Mouse (Mus musculus) left cerebral cortex, adult 18-20 months (tissue): ENCODE data around the gene Adam19. TPM values are rescaled to one million over a fixed set of nuclear protein-coding genes. Genes with fewer than 3 reads are reported as not detected.
A peak's percentile ranks its signal among the peaks of the same experiment; 100 is the strongest.

Source experiments
- DNase-seq, 2 experiments: peaks; one replicate each; pipeline ENCODE4 v3.0.0; 2021 to 2022; ENCODE audit warnings: low spot score in 2 of 2, mixed read lengths in 1 of 2
- total RNA-seq, 2 experiments: library from RNA; stranded (reverse); gene quantifications; 2 replicates each; pipeline ENCODE4 v1.2.3; 2021

The Adam19 gene
- total RNA-seq, 2 experiments from 2014 or later = 12.8 to 16.1 TPM

DNA sequence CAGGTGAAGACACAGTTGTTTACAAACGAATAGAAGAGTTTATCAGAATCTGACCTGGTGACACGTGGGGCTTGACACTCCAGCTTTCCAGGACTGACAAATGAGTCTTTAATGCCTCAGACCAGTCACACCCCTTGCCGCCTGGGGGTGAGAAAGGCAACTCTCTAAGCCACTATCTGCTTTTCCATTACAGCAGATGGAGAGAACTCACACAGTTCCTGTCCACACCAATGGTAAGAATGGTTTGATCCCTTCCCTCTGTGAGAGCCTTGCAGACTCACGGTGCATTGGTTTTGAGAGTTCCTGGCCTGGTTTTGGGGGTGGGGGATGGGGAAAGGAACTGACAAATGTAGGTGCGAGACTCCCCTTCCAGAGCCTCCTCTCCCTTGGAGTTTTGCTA, 1.5 kb upstream of the Adam19 start:
- no peak for DNase-seq

DNA sequence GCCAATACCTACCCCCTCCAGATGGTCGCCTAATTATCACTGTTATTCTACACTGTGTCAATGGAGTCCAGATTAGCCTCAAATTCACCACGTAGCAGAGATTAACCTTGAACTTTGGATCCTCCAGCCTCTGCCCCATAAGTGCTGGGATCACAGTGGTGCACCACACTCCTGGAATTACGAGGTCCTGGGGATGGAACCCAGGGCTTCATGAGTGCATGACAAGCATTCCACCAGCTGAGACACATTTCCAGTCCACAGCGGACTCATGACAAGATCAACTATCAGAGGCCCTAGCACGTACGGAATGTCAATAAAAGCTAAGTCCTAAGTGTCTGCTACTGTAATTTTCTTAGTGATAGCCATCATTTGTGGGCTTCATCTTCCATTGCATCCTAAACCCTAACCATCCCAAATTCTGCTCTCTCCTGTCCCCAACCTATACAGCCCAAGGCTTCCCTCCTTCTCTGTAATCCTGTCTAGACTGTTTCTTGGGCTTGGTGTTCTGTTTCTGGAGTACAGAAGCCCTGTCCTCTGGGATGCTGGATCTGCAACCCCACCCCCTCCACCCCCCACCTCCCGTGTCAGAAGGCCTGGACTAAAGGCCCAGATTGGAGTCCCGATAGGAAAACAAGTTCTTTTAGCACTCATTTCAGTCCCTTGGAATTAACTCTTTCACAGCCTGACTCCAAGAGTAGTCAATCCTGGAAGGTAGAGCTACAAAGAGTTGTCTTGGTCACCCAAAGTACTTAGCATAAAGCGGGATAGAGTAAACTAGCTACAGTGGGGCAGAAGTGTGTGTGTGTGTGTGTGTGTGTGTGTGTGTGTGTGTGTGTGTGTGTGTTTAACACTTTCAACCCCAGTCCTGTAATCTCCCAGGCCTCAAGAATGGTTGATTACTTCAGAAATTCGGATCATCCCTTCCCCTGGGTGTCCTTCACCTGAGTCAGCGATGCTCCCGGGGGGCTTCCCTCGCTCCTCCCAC, 589 bp upstream of the Adam19 start:
- DNase-seq = no peak

DNA sequence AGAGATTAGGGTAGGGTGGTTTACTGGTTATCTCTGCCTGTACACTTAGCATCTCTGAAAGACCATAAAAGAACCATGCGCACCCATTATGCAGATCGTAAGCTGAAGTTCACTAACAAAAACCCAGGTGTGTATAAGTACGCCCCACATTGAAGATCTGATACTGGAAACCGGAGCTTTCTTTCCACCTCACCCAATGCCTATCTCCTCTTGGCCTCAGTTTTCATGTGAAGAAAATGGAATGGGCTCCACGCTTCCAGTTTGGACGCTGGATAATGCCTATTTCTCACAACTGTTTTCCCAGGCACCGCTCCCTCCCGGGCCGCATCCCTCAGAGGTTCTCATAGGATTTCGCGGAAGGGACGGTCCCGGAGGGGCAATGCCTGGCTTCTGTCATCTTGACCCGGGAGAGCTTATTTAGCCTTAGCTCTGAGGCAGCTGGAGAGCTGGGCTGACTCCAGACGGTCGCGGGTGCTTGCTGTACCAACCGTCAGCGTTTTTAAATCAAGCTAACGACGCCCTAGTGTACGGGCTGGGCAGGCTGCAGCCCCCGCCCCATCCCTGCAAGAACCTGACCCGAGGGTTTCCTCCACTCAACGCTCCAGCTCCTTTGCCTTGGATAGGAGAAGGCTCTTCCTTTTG, 1.1 kb downstream of the Adam19 start:
- DNase-seq = no peak

DNA sequence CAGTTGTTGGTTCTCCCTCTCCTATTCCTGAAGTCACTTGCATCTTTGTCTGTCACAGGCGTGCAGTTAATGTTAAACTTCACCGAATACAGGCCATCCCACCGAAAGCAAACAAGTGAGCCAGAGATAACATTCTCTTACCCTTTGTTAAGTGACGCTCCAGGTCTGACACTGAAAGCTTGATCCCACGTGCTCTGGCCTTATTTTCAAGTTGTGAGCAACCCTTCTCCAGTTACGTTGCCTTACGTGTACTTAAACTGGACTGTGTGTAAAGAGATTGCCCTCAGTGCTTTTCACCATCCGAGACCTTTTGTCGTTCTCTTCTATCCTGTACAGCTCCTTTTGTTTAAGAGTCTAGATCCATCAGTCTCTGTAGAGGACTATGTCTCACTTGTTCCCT, 2.2 kb downstream of the Adam19 start:
- no peak for DNase-seq

DNA sequence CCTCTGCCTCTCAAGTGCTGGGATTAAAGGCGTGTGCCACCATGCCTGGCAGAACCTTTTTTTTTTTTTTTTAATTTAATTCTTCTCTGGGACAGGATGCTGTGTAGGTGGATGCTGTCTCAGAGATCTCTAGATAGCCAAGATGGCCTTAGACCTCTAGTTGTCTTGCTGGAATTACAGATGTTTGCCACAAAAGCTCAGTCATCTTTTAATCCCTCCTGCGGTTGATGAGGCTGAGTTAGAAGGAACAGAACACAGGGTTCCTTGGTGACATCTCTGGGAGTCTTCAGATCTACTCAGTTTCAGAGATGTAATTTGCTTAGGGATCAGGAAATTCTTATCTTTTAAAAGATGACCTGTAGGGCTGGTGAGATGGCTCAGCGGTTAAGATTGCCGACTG, 3.1 kb downstream of the Adam19 start:
- DNase-seq = no peak

DNA sequence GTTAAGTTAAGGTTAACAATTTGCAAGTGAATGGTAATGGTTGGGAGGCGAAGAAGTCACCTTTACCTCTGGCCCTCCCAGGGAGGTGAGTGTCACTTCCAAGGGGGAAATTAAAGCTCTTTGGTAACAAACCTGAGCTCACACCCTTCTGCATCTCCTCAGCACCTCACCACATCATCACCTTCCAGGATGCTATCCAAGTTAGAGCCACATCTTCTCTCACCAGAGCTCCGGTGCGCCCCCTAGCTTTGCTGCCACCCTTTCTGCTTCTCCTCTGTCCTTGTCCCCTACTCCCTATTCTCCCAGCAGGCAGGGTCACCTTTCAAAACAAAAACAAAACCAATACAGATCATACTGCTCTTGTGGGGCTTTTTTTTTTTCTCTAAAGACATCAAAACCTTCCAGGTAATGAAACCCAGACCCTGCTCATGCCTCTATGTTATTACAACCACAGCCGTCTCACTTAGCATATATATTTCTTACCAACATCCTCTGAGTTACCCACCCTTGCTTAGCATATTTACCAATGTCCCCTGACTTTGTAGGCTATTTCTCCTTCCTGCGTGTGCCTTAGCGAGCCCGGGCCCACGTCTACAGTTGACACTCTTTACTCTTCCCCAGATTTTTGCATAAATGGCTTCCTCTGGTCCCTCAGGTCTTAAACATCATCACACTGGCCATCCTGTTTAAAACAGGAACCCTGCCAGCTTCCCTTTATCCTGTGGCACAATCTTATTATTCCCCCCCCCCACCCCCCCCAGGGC, 4.3 kb downstream of the Adam19 start:
- peak in 1 of 2 experiments; percentile 34 for DNase-seq

DNA sequence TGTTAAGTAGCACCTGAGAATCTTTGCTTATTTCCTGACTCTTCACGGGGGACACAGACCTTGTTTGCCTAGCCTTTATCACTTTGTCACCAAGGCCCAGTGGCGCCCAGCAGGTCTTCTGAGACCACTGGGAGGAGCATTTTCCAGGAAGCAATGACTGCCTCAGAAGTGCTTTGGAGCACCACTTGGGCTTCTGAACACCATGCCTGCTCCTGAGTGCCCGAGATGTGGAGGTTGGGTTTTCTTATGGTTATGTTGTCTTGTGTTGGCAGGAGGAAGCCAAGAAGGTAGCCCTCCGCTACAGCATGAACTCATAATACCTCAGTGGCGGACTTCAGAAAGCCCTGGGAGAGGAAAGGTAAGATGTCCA, 4.8 kb downstream of the Adam19 start:
- DNase-seq = no peak

DNA sequence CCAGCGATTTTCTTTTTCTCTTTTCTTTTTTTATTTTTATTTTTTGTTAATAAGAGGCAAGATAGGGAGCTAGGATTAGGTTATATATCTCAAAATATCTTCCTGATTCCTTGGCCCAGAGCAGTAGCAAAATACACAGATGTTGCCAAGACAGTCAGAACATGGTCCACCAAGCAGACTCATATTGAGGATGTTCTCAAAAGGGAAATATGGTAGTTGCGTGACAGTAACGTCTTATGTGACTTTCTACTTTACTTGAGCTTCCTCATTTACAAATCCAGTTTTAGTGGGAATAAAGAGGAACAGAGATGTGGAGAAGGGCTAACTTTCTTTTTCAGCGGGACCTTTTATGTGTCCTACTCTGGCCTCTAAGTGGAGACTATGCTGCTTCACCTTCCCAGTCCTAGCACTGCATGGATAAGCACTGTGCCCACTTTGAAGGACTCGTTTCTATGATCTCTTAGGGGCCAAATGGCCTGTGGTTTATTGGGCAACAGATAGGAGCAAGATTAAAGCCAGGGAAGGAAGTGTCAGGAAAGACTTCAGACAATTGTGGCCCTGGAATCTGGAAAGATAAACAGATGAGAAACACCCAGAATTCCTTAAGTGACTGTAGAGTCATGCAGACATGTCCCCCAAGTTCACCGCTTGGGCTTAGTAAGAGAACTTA, 6.1 kb downstream of the Adam19 start:
- no peak for DNase-seq

DNA sequence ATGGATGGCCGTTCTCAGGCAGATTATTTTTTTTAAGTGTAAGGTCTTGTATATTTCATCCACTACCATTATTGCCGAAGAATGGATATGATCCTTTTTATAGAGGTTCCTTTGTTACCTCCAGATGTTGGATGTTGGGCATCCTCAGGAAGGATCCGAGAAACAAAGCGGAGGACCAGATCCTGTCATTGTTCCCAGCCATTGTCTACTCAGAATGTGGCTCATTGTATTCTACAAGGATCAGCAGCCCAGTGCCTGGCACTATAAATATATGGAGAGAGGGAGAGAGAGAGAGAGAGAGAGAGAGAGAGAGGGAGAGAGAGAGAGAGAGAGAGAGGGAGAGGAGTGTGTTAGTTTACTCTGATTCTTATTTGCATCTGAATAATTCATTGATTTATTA, 6.8 kb downstream of the Adam19 start:
- no peak for DNase-seq

DNA sequence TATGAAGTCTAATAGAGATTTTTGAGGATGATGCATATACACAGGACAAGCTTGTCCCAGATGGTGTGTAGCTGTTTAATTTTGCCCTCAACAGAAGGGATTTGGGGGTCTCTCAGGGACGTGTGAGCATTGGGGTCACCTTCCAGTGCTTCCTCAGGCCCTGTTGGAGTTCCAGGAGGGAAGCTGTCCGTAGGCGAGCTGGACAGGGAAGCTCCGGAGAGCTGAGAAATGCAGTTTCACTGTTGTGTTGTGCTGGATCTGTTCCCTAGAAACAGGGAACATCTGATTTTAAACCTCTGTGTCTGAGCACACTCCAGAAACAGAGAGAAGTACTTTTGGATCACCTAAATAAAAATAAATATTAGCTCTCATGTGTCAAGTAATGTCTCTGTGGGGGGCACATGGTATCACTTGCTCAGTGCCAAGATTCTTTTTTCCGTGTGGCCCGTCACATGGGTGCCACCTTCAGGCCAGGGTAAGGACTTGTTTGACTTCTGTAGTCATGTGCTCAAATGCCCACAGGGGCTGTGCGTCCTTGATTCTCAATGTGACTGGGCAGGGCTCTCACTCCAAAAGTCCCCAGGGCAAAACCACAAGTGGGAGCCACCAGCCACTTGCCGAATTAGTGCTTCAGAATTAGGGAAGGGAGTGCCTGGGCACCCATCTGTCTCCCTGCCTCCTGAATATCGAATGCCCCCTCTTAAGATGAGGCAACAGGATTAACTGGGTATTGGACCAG, 7.4 kb downstream of the Adam19 start:
- no peak for DNase-seq

DNA sequence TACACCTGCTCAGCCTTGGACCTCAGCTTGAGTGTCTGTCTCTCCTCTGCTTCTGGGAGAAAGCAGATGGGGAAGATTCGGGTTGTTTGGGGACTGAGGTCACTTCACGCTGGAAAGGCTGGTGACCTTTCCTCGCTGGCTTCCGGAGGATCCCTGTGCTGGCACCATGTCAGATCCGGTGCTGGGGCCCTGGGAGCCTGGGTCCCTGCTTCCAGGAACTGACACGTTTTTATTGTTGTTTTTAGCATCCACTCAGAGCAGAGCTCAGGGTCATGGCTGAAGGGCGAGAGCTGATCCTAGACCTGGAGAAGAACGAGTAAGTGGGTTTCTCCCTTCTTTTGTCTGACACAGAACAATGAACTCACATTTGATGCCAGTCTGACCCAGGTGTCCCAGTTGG, 9.0 kb downstream of the Adam19 start:
- no peak for DNase-seq

DNA sequence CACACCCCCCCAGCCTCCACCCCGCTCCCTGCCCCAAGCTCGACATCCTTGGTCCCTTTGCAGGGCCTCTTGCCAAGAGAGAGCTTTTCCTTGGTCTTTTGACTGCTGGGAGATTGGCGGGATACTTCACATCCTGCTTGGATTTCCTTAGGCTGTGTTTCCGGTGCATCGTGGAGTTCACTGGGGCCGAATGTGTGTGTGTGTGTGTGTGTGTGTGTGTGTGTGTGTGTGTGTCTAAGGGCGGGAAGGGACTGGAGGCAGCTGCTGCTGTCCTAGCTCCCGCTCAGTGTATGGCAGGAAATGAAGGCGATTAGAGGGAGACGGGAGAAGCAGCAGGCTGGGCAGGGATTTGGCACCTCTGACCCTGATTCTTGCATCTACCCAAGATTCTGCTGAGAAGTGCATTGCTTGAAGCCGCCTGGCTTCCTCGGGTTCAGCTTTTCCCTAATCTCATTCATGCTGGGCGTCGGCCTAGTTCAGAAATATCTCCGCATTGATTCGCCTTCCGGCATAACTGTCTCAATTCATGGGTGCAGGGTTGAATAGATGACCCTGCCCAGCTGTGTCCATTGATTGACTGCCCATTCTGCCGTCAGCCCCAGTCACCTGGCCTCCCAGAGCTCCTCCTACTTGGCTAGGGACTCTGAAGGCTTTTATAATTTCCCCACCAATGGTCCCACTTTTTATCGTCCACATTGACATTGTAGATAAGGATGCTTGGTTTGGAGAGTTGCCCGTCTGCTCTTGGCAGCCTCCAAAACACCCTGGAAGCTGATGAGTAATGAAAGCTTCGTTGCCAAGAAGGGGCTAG, 9.6 kb downstream of the Adam19 start:
- DNase-seq = no peak

DNA sequence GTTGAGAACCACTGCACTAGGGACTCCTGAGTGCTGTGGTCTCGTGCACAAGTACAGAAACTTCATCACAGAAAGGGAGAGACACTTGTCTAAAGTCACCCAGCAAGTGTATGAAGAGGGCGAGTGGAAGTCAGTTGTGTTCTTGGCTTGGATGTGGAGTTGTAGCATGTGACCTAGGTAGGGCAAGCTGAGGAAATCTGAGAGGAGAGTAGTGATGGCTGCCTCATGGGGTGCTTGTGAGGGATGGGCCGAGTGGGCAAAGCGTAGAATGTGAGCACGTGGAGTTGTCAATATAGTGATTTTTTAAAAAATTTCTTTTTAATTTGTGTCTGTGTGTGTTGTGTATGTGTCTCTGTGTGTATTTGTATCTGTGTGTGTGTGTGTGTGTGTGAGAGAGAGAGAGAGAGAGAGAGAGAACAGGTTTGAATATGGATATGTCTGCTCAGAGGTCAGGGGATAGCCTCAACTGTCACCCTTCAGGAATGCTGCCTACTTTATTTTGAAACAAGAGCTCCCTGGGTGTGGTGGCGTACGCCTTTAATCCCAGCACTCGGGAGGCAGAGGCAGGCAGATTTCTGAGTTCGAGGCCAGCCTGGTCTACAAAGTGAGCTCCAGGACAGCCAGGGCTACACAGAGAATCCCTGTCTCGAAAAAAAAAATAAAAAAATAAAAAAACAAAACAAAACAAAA, 11.7 kb downstream of the Adam19 start:
- DNase-seq = no peak

DNA sequence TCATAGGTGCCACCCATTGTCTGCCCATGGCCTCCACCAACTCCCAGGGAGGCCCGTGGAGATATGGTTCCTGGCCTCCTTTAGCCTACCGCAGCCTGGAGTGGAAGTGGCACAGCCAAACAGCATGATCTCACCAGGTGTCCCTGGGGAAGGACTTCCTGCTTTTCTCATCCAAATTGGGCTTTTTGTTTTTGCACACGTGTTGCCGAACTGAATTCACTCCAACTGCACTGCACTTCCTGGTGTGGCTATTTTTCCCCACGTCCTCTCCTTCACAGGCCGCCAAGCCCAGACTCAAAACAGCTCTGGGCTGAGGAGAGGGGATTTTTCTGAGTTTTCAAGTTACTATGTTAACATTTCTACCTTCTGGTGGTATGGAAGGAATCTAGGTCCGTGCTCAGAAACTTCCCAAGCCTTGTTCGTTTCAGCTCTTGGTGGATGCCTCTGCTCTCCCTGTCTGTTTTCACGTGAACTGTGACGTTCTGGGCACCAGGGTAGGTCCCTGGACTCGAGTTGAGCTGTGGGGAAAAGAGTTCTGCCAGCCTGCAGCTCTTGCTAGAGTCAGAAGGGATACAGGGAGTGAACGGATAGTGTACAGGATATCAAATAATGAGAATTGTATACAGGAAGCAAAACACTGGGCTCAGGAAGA, 13.1 kb downstream of the Adam19 start:
- no peak for DNase-seq

DNA sequence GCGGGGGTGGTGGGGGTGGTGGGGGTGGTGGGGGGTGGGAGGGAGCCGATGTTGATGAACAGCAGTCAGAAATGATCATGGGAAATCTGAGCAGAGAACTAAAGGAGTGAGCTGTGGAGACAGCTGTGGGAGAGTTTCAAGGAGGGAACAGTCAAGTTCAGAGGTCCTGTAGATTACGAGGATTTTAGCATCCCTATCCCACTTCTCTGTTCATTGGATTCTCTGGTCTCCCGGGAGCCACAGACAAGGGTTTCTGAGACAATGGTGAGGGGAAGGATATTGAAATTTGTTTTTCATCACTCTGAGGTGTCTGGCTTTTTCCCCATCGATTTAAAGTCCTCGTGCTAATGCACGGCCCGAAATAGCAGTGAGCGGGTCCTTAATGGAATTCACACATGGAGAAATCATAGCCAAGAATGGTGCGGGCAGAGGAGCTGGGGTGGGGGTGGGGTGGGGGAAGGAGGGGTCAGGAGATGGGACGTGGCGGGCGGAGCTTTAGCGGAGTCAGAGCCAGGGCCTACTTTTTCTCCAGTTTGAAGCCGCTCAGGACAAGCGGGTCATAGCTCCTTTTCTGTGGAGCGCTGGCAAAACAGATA, 13.7 kb downstream of the Adam19 start:
- no peak for DNase-seq

DNA sequence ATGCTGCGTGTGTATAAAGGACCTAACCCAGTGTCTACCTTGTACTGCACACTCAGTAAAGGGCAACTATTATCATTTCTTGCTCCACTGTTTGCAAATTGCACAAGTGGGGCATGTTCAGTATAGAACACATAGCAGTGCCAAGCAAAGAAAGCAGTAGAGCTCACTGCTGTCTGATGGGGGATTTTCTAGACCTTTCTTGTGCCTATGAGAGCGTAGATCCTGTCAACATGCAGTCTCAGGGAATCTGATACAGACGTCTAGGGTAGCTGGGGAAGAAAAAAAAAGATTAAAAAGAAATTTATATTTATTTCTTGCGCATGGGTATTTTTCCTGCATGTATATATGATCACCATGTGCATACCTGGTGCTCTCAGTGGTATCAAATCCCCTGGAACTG, 14.4 kb downstream of the Adam19 start:
- no peak for DNase-seq

DNA sequence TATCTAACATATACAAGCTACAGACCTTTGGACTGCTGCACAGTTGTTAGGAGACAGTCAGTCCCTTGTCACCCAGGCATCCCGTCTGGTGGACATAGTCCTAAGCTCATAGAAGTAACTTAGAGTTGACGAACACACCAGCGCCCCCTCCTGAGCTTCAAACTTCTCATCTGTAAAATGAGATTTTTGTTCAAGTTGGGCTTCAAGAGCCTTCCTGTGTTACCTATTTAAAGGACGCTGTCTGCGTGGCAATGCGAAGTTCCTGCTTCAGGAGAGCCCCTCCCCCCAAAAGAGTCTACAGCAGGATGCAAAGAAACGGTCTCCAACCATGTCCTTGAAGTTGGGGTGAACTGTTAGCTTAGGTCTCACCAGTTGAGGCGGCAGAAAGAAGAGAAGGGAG, 15.0 kb downstream of the Adam19 start:
- no peak for DNase-seq

DNA sequence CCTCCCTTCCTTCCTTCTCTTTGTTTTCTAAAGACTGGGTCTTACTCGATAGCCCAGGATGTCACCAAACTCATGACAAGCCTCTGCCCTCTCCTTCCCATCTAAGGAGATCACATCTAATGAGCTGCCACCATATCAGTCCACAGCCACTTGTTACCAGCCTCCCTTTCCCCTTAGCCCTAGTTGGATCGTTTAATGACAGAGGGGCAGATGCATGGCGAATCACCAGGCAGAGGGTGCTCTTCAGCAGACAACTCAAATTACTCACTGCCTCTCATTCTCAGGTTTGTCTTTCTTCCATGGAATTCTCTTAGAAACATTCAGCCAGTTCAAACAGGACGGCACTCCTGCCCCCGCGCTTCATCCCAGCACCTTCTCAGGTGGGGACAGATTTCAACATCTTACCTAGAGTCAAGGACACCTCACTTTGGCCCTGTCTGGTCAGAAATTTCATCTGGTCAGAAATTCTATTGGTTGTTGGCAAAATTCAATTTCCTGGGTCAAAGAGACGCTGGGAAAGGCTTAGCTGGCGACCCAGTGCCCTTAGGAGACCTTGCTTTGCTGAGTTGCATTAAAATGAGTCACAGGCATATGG, 16.8 kb downstream of the Adam19 start:
- no peak for DNase-seq
